Mouse (Mus musculus) C2C12 (cell line): ENCODE results near the gene Tgfbrap1. TPM values are rescaled to one million over a fixed set of nuclear protein-coding genes. Genes with fewer than 3 reads are reported as not detected.
A peak's percentile ranks its signal among the peaks of the same experiment; 100 is the strongest.
"Not testable (repeated sequence)": the region's sequence is repeated elsewhere in the genome, so short reads cannot be mapped to it uniquely, and the experiment has no call there.

ENCODE experiments used
- H3K27me3 ChIP-seq: one replicate; pipeline ENCODE4 v1.6.1; 2011; ENCODE audit not compliant: control insufficient read depth, insufficient read depth, insufficient read length
- H3K36me3 ChIP-seq: one replicate; pipeline ENCODE4 v1.6.1; 2011; ENCODE audit not compliant: control insufficient read depth, insufficient read depth
- H3K4me3 ChIP-seq: one replicate; pipeline ENCODE4 v1.5.1; 2011; ENCODE audit warnings: mild to moderate bottlenecking, control low read depth; ENCODE audit not compliant: poor library complexity, insufficient read depth, severe bottlenecking
- H3K79me2 ChIP-seq: one replicate; pipeline ENCODE4 v1.6.1; 2011; ENCODE audit not compliant: control insufficient read depth, insufficient read depth
- H3K79me3 ChIP-seq: one replicate; pipeline ENCODE4 v1.6.1; 2011; ENCODE audit warnings: low read depth, control low read depth
- H3ac ChIP-seq: one replicate; pipeline ENCODE3; 2011; ENCODE audit warnings: low read depth; ENCODE audit not compliant: control insufficient read depth, insufficient read length
- CEBPB ChIP-seq: IDR thresholded peaks from one replicate; pipeline ENCODE4 v1.6.1; 2011; ENCODE audit warnings: low read depth, mild to moderate bottlenecking, control low read depth, moderate library complexity
- CTCF ChIP-seq: IDR thresholded peaks from one replicate; pipeline ENCODE4 v1.5.1; 2011; ENCODE audit not compliant: control insufficient read depth, insufficient read depth, insufficient read length
- FOSL1 ChIP-seq: IDR thresholded peaks from one replicate; pipeline ENCODE4 v1.8.0; 2011; ENCODE audit warnings: mild to moderate bottlenecking, low read length; ENCODE audit not compliant: poor library complexity, insufficient read depth, severe bottlenecking
- MAX ChIP-seq: IDR thresholded peaks from one replicate; pipeline ENCODE4 v1.6.1; 2011; ENCODE audit warnings: mild to moderate bottlenecking, control low read depth
- MYOD1 ChIP-seq: IDR thresholded peaks from one replicate; pipeline ENCODE4 v1.6.1; 2011; ENCODE audit warnings: low read depth; ENCODE audit not compliant: control insufficient read depth, insufficient read length
- MYOG ChIP-seq: IDR thresholded peaks from one replicate; pipeline ENCODE4 v1.6.1; 2011; ENCODE audit not compliant: control insufficient read depth, insufficient read length; ENCODE audit errors: extremely low read depth
- USF1 ChIP-seq: IDR thresholded peaks from one replicate; pipeline ENCODE4 v1.6.1; 2011; ENCODE audit warnings: low read depth, mild to moderate bottlenecking, control low read depth, moderate library complexity
- polyA plus RNA-seq: library from polyadenylated mRNA; unstranded; fragments of >200 nt; fragmentation: generic; extraction: Trizol; gene quantifications from one replicate; pipeline ENCODE4 v1.2.1, GENCODE M21; 2012; ENCODE audit warnings: missing spikeins

Tgfbrap1 gene
- polyA plus RNA-seq, 1 experiment = 9.5 TPM

DNA sequence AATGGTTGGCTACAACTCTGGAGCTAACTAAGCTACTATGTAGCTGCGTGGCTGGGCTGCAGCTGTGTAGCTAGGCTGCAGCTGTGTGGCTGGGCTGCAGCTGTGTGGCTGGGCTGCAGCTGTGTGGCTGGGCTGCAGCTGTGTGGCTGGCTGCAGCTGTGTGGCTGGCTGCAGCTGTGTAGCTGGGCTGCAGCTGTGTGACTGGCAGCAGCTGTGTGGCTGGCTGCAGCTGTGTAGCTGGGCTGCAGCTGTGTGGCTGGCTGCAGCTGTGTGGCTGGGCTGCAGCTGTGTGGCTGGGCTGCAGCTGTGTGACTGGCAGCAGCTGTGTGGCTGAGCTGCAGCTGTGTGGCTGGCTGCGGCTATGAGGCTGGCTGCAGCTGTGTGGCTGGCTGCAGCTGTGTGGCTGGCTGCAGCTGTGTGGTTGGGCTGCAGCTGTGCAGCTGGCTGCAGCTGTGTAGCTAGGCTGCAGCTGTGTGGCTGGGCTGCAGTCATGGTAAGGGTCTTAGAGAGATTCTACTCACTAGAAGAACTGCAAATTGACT lies 38.1 kb upstream of the Tgfbrap1 start:
- peaks cover 96% of the 10 kb centered on the region for H3K79me2 ChIP-seq
- H3K27me3 ChIP-seq, H3ac ChIP-seq, H3K4me3 ChIP-seq: not testable (repeated sequence)
- TF ChIP-seq MYOD1 = peak; percentile 76
- peaks cover 69% of the 10 kb centered on the region for H3K79me3 ChIP-seq
- H3K36me3 ChIP-seq = peaks cover 94% of the 10 kb centered on the region

DNA sequence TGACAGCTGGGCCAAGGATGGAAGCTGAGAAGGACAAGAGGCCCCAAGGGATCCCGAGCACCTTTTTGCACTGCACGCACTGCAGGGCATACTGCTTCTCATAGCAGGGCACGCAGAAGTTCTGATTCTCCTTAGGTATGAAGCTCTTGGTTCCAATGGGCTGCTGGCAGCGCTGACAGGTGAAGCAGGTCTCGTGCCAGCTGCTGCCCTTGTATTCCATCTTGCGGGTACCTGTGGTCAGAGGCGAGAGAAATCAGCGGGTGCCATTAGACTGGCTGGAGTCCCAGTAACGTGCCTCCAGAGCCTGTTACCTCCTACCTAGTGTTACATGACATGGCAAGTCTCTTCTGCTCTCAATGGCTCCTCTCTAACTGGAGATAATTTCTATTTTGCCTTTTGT lies 33.2 kb upstream of the Tgfbrap1 start:
- Histone ChIP-seq H3K79me3 (peaks cover 51% of the 10 kb centered on the region), H3ac (no peak overlapping the region), H3K27me3 (no peaks in the 10 kb centered on the region), H3K36me3 (peaks cover 92% of the 10 kb centered on the region), H3K79me2 (peaks cover 78% of the 10 kb centered on the region), H3K4me3 (no peak overlapping the region)
- TF ChIP-seq USF1 = no peak
- no peak for TF ChIP-seq CEBPB
- no peak for TF ChIP-seq MAX
- no peak for TF ChIP-seq FOSL1
- no peak for TF ChIP-seq CTCF
- TF ChIP-seq MYOD1 = no peak
- no peak for TF ChIP-seq MYOG

DNA sequence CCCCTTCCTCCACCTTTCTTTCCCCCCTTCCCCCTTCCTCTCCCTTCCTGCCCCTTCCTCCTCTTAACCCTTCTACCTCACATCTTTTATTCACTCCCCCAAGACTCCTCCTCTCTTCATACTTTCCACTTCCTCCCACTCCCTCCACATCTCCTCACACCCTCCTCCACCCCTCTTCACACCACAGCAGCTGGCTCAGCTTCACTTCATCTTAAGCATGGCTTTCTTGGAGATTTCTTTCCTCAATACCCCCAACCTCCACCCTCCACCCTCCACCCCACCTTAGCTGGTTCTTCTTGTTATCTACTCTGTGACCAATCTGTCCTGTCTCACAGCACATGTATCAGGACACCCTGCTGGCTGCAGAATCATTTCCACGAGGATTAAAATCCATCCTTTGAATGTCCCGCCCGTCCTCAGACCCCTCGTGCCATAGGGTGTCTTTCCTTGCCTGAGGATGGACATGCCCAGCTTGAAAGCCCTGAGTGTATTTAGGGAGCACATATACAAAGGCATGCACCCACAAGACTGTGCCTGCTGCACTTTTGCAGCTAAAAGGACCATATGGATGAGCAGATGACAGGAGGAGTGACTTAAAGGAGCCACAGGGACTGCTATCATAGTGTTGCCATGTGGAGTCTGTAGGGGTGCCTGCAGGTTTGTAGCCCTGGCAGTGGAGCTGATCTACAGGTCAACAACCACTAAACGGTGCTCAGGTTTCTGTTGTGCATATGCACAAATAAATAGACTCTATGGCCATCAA lies 32.0 kb upstream of the Tgfbrap1 start:
- Histone ChIP-seq H3K4me3 (no peak overlapping the region), H3K79me3 (peaks cover 44% of the 10 kb centered on the region), H3K36me3 (peaks cover 94% of the 10 kb centered on the region), H3K27me3 (no peaks in the 10 kb centered on the region), H3ac (no peak overlapping the region), H3K79me2 (peaks cover 73% of the 10 kb centered on the region)
- TF ChIP-seq MYOG (no peak), MAX (no peak), CEBPB (no peak), CTCF (no peak), FOSL1 (no peak), MYOD1 (no peak), USF1 (no peak)

DNA sequence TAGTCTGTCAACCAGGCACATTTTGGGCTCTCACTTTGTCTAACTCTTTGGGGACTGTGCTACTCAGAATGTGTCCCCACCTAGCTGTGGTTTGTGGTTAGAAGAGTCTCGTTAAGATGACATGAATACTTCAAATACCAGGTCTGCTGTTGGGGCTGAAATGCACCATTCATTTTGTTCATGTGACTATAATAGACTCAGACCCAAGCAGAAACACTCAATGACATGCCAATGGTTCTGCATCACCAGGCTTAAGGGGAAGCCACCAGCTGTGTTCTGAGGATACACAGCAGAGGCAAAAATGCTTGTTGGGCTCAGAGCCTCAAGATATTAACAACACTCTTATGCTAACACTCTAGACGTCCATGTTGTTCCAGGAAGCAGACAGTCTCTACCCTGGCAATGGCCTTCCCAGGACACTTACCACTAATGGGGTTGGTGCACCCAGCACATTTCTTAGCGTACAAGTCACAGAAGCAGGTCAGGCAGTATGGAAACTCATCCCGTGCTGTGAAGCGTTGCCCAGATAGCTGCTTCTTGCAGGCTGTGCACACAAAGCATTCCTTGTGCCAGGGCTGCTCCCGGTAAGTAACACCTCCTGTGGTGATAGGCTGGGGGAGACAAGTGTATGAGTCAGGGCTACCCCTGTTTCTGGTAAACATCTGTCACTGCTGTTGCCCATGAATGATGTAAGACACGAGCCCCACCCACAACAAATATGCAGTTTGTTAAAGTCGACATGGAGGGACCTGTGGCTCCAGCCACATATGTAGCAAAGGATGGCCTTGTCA lies 29.6 kb upstream of the Tgfbrap1 start:
- H3K79me3 ChIP-seq = peaks cover 22% of the 10 kb centered on the region
- peaks cover 49% of the 10 kb centered on the region for H3K79me2 ChIP-seq
- H3K4me3 ChIP-seq = no peak overlapping the region
- no peaks in the 10 kb centered on the region for H3K27me3 ChIP-seq
- no peak overlapping the region for H3ac ChIP-seq
- no peak for TF ChIP-seq MYOG
- TF ChIP-seq MYOD1 = peak; percentile 85
- TF ChIP-seq MAX = no peak
- TF ChIP-seq FOSL1 = no peak
- TF ChIP-seq CTCF = no peak
- TF ChIP-seq CEBPB = peak; percentile 58
- TF ChIP-seq USF1 = peak; percentile 37
- H3K36me3 ChIP-seq = peaks cover 95% of the 10 kb centered on the region

DNA sequence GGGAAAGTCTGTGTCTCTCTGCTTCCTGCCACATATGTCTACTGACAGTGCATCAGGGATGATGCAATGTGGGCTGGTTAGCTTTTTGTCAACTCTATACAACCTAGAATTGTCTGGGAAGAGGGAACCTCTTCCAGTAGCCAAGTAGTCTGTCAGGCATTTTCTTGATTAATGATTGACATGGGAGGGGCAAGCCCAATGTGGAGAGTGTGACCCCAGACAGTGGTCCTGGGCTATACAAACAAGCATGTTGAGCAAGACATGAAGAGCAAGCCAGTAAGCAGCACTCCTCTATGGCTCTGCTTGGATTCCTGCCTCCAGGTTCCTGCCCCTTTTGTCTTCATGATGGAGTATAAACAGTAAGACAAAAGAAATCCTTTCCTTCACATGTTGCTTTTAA lies 28.8 kb upstream of the Tgfbrap1 start:
- peaks cover 41% of the 10 kb centered on the region for H3K79me2 ChIP-seq
- H3K36me3 ChIP-seq = peaks cover 96% of the 10 kb centered on the region
- H3K79me3 ChIP-seq = peaks cover 15% of the 10 kb centered on the region
- H3ac ChIP-seq = no peak overlapping the region
- TF ChIP-seq MYOG (no peak), MYOD1 (no peak), CEBPB (no peak), USF1 (no peak), CTCF (no peak), FOSL1 (no peak), MAX (no peak)
- H3K4me3 ChIP-seq = no peak overlapping the region
- H3K27me3 ChIP-seq = no peaks in the 10 kb centered on the region

DNA sequence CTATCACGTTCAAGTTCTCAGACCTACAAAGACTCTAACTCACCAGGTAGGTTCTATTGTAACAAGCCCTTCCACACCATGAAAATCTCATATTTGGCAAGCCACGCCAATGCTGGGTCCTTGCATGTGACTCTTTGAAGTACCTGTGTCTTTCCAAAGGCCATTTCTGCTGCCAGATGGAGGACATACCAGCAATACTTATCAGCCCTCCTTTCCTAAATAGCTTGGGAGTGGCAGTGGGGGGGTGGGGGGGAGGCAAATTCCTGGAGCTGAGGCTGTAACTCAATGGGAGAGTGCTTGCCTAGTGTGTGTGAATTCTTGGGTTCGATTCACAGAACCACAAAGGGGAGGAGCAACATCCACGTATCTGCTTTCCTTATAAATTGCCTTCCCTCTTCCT lies 26.3 kb upstream of the Tgfbrap1 start:
- no peaks in the 10 kb centered on the region for H3K27me3 ChIP-seq
- H3ac ChIP-seq = no peak overlapping the region
- peaks cover 9% of the 10 kb centered on the region for H3K79me3 ChIP-seq
- H3K36me3 ChIP-seq = peaks cover 89% of the 10 kb centered on the region
- H3K79me2 ChIP-seq = peaks cover 22% of the 10 kb centered on the region
- H3K4me3 ChIP-seq = no peak overlapping the region
- TF ChIP-seq CTCF = no peak
- no peak for TF ChIP-seq FOSL1
- TF ChIP-seq MYOD1 = no peak
- no peak for TF ChIP-seq MYOG
- TF ChIP-seq CEBPB = no peak
- TF ChIP-seq MAX = no peak
- TF ChIP-seq USF1 = no peak
